Mouse (Mus musculus): ENCODE data around the gene Tctn3. TPM values are rescaled to one million over a fixed set of nuclear protein-coding genes. Genes with fewer than 3 reads are reported as not detected.

The Tctn3 gene
- total RNA-seq (2023; ENCODE audit: inconsistent age), result 5.5 to 8.9 TPM (median 7.4 TPM) in 4 replicates

GRCm38 (mm10) chr19:40611830-40612506, at the start of gene Tctn3, which contains the start of gene Entpd1:
Gene Tctn3 (minus strand): TSS chr19:40612233.
Gene Entpd1 (plus strand): TSS chr19:40612366.

DNA sequence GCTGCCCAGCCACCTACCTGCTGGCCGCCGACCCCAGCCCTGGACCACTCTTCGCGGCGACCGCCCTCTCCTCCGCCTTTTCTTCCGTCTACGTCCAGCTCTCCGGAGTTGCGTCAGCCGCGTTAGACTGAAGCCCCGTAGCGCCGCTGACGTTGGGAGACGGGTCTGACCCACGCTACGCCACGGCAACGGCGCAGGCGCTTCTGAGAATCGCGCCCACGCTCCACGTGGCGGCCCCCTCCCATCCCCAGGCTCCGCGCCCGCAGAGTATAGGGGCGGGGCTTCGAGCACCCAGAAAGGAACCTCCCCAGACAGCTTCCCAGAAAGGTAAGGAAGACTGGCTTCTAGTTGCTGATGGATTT, 23.8 kb downstream of the Tctn3 start, which contains the start of gene Aldh18a1:
TSS of gene Aldh18a1 (minus strand) at position 171 of the 362 bp plus-strand sequence.

Other genes starting within 250 kb of the Tctn3 start
- gene Sorbs1, start 98.5 kb downstream of the Tctn3 start, total RNA-seq (2023; ENCODE audit: inconsistent age), result 9.4 to 13.6 TPM (median 11.0 TPM) in 4 replicates
- 19.1 to 34.7 TPM (median 24.3 TPM) in 4 replicates for gene Aldh18a1, start 23.8 kb downstream of the Tctn3 start, total RNA-seq (2023; ENCODE audit: inconsistent age)
- 18.4 to 21.6 TPM (median 18.9 TPM) in 4 replicates for gene Entpd1, start 133 bp upstream of the Tctn3 start, total RNA-seq (2023; ENCODE audit: inconsistent age)
- 0.21 to 0.22 TPM in 2 of 4 replicates, not detected in the others for gene Cc2d2b, start 136.5 kb upstream of the Tctn3 start, total RNA-seq (2023; ENCODE audit: inconsistent age)
- gene Ccnj, start 219.0 kb upstream of the Tctn3 start, total RNA-seq (2023; ENCODE audit: inconsistent age), result 20.2 to 24.9 TPM (median 21.7 TPM) in 4 replicates

Data from B cell, adult (primary cell).